Mouse (Mus musculus): ENCODE measurements around the gene Sgo2a. TPM values are rescaled to one million over a fixed set of nuclear protein-coding genes. Genes with fewer than 3 reads are reported as not detected.

Sgo2a gene
- polyA plus RNA-seq (2016; fragmentation: Nextera tagmentation; extraction: Ambion mirVana), result 23.9 and 24.3 TPM in 2 replicates

GRCm38 (mm10) chr1:57995432-57996132 is at the start of gene Sgo2a:
Gene Sgo2a, plus strand, starts transcription at chr1:57995971.
- Histone ChIP-seq H3K27ac (peak within 1 kb of the TSS; percentile 97), H3K4me1 (peaks cover 17% of the 10 kb centered on the region), H3K4me3 (peak within 1 kb of the TSS; percentile 94), H3K27me3 (ENCODE audit: poor library complexity, severe bottlenecking) (no peaks in the 10 kb centered on the region), H3K36me3 (replicated peaks) (peaks cover 22% of the 10 kb centered on the region), H3K9me3 (no peaks in the 10 kb centered on the region)
- peak; percentile 95 for DNase-seq (ENCODE audit: extremely low spot score, low spot score)
- WGBS, result 6% methylated on average over 30 of the region's 30 CpGs

GRCm38 (mm10) chr1:57947552-57948347 is 48.0 kb upstream of the Sgo2a start:
- H3K27ac ChIP-seq, result no peak overlapping the region
- 68% methylated on average over 2 of the region's 2 CpGs for WGBS
- peaks cover 6% of the 10 kb centered on the region; the same call in 1 of the 2 replicates for H3K27me3 ChIP-seq (ENCODE audit: poor library complexity, severe bottlenecking)
- no peak overlapping the region for H3K4me3 ChIP-seq
- H3K4me1 ChIP-seq, result peaks cover 31% of the 10 kb centered on the region
- H3K36me3 ChIP-seq (replicated peaks), result 0 out of 2 replicates have a peak, but pooled peaks cover 10% of the 10 kb centered on the region
- no peak for DNase-seq (ENCODE audit: extremely low spot score, low spot score)
- H3K9me3 ChIP-seq, result no peaks in the 10 kb centered on the region

- 18% methylated on average over 1 of the region's 1 CpGs for WGBS
- H3K27ac ChIP-seq, result no peak overlapping the region
- DNase-seq (ENCODE audit: extremely low spot score, low spot score), result no peak
These were observed 46.6 kb upstream of the Sgo2a start for GRCm38 (mm10) chr1:57949195-57949594.

DNA sequence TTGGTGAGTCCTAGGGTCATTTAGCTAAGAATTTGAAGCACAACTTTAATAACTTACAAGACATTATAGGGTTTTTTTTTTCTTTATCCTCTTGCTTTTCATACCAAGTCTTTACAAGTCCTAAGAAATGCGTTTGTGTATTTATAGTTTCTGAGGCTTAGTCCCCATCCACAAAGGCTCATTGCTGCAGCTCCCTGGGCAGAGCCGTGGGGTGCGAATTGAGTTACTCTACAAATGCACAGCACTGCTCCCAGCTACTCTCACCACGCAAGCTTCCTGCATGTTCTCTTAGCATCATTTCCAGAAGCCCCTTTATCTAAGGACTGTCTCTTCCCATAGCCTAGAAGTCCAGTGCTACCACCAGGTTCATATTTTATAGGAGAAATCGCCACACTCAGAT is 46.1 kb upstream of the Sgo2a start:
- no peak overlapping the region for H3K27ac ChIP-seq
- no peaks in the 10 kb centered on the region for H3K9me3 ChIP-seq
- no peak overlapping the region for H3K4me3 ChIP-seq
- no peaks in the 10 kb centered on the region for H3K27me3 ChIP-seq (ENCODE audit: poor library complexity, severe bottlenecking)
- peaks cover 21% of the 10 kb centered on the region for H3K36me3 ChIP-seq (replicated peaks)
- 65% methylated on average over 5 of the region's 5 CpGs for WGBS
- DNase-seq (ENCODE audit: extremely low spot score, low spot score), result no peak
- H3K4me1 ChIP-seq, result peaks cover 35% of the 10 kb centered on the region

More at GRCm38 (mm10) chr1:57949195-57949594, 46.6 kb upstream of the Sgo2a start:
- Histone ChIP-seq H3K4me1 (peaks cover 35% of the 10 kb centered on the region), H3K9me3 (no peaks in the 10 kb centered on the region), H3K36me3 (replicated peaks) (peaks cover 18% of the 10 kb centered on the region; the same call in 1 of the 2 replicates), H3K4me3 (no peak overlapping the region), H3K27me3 (ENCODE audit: poor library complexity, severe bottlenecking) (no peaks in the 10 kb centered on the region)

DNA sequence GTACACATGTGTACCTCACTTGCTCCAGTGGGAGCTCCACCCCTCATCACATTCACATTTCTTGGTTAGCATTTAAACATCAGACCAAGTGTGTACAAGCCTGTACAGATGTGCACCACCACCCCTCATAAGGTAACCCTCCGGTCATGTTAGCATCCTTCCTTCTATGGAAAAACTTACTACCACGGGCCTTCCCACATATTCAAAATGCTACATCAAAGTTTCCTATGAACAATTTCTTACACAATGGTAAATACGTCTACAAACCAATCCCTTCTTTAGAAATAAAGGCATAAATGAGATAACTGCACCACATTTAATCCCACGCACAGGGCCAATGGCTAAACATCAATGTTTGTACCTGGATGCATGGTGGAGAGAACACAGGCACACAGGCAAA is 43.3 kb upstream of the Sgo2a start:
- Histone ChIP-seq H3K4me3 (no peak overlapping the region), H3K27ac (no peak overlapping the region), H3K4me1 (peaks cover 31% of the 10 kb centered on the region), H3K9me3 (no peaks in the 10 kb centered on the region), H3K27me3 (ENCODE audit: poor library complexity, severe bottlenecking) (no peaks in the 10 kb centered on the region), H3K36me3 (replicated peaks) (peaks cover 33% of the 10 kb centered on the region)
- 96% methylated on average over 4 of the region's 4 CpGs for WGBS
- no peak for DNase-seq (ENCODE audit: extremely low spot score, low spot score)

DNA sequence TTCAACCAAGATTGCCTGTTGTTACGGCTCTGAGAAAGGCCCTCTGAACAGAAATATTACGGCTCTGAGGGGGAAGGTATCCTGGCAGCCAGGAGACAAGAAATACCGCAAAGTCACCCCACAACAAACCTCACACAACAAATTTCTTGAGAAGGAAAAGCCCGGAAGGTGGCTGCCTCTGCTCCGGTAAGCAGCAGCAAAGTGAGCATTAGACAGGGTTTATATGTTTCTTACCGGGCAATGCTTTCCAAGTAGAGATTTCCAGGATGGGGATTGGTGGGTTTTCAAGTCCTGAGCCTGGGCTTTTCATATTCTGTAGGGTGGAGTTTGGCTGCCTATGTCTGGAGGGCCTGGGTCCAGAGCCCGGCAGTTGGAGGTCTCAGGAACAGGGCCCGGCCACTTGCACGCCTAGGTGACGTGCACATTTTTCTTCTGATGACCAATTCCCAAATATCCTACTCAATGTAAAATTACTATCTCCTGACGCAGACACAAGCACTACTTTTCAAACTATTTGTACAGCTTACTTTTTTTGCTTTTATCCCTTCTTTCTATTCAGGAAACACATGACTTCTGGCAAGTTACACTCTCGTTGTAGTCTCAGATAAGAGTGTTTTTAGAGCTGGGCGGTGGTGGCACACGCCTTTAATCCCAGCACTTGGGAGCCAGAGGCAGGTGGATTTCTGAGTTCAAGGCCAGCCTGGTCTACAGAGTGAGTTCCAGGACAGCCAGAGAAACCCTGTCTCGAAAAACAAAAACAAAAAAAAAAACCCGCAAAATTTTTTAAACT is 42.0 kb upstream of the Sgo2a start:
- H3K4me1 ChIP-seq, result peaks cover 20% of the 10 kb centered on the region
- H3K4me3 ChIP-seq, result no peak overlapping the region
- DNase-seq (ENCODE audit: extremely low spot score, low spot score), result no peak
- no peaks in the 10 kb centered on the region for H3K27me3 ChIP-seq (ENCODE audit: poor library complexity, severe bottlenecking)
- H3K27ac ChIP-seq, result no peak overlapping the region
- H3K36me3 ChIP-seq (replicated peaks), result peaks cover 38% of the 10 kb centered on the region
- WGBS, result 90% methylated on average over 16 of the region's 16 CpGs
- no peaks in the 10 kb centered on the region for H3K9me3 ChIP-seq

- peaks cover 14% of the 10 kb centered on the region for H3K4me1 ChIP-seq
- H3K27me3 ChIP-seq (ENCODE audit: poor library complexity, severe bottlenecking), result no peaks in the 10 kb centered on the region
- DNase-seq (ENCODE audit: extremely low spot score, low spot score), result no peak
- H3K36me3 ChIP-seq (replicated peaks), result peaks cover 44% of the 10 kb centered on the region
- no peak overlapping the region for H3K27ac ChIP-seq
- H3K9me3 ChIP-seq, result no peaks in the 10 kb centered on the region
- 89% methylated on average over 5 of the region's 5 CpGs for WGBS
- H3K4me3 ChIP-seq, result no peak overlapping the region
These were observed 41.4 kb upstream of the Sgo2a start for GRCm38 (mm10) chr1:57954376-57954765.

DNA sequence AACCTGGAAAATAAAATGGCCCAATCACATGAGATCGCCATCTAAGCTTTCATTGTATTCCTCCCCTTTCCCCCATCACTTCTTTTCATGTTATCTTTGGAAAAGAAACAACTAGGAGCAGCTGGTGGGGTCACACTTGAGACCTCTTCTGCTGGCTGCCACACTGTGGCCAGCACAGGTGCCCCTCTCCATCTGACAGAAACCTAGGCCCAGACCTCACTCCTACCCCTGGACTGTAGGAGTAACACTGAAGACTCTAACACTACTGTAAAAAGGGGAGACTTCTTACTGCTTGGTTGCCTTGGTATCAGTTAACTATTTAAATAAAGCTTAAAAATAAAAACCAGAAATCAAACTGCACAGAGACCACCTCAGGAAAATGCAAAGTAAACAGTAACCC is 40.0 kb upstream of the Sgo2a start:
- no peaks in the 10 kb centered on the region for H3K27me3 ChIP-seq (ENCODE audit: poor library complexity, severe bottlenecking)
- H3K4me1 ChIP-seq, result peaks cover 12% of the 10 kb centered on the region
- H3K27ac ChIP-seq, result no peak overlapping the region
- no peak overlapping the region for H3K4me3 ChIP-seq
- WGBS, result 88% methylated on average over 1 of the region's 1 CpGs
- no peaks in the 10 kb centered on the region for H3K9me3 ChIP-seq
- H3K36me3 ChIP-seq (replicated peaks), result peaks cover 57% of the 10 kb centered on the region
- no peak for DNase-seq (ENCODE audit: extremely low spot score, low spot score)

DNA sequence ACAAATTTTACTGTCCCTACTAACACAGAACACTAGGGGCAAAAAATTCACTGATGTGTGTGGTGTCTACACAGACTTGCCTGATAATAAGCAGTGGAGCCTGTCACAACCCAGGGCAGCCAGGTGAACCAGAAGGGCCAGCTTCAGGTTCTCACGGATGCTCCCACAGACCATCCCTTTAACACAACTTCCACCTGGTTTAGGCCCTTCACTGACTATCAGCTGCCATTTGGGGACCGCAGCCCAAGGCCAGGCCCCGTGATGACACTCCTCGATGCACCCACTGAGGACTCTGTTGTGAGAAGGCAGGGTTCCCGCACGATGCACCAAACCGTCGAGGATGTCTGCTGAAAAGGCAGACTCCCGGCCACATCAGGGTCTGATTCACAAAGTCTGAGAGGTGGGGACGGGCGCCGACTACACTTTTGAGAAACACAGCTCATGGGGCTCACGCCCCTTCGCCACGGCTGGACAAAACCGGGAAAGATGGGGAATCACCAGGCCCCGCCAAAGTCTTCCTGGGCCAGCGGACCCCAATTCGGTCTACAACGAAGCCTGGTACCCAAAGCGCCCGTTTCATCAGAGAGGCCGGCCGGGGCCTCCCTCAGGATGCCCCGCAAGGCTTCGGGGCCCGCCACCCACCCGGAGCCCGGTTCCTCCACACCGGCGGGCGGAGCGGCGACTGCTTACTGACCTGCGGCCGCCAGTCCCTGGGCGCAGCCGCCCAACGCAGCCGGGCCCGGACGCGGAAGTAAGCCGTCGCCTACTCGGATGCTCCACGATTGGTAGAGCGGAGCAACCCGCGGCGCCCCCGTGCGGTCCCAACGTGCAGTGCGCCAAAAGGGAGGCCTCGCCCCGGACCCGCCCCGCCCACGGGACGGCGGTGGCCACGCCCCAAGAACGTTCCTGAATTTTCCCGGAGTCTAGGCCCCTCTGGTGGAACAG is 26.2 kb upstream of the Sgo2a start:
- peak overlapping the region; percentile 79 for H3K4me3 ChIP-seq
- peaks cover 22% of the 10 kb centered on the region for H3K36me3 ChIP-seq (replicated peaks)
- peak; percentile 95 for DNase-seq (ENCODE audit: extremely low spot score, low spot score)
- WGBS, result under 1% methylated on average over 65 of the region's 65 CpGs
- no peaks in the 10 kb centered on the region for H3K9me3 ChIP-seq
- H3K27me3 ChIP-seq (ENCODE audit: poor library complexity, severe bottlenecking), result no peaks in the 10 kb centered on the region
- H3K27ac ChIP-seq, result peak overlapping the region; percentile 97
- H3K4me1 ChIP-seq, result peaks cover 19% of the 10 kb centered on the region

- Histone ChIP-seq H3K27me3 (ENCODE audit: poor library complexity, severe bottlenecking) (no peaks in the 10 kb centered on the region), H3K27ac (no peak overlapping the region), H3K4me1 (peaks cover 19% of the 10 kb centered on the region), H3K9me3 (no peaks in the 10 kb centered on the region), H3K36me3 (replicated peaks) (peaks cover 4% of the 10 kb centered on the region), H3K4me3 (no peak overlapping the region)
- WGBS, result 90% methylated on average over 2 of the region's 2 CpGs
- DNase-seq (ENCODE audit: extremely low spot score, low spot score), result no peak
These were observed 24.2 kb upstream of the Sgo2a start for GRCm38 (mm10) chr1:57971588-57971987.

DNA sequence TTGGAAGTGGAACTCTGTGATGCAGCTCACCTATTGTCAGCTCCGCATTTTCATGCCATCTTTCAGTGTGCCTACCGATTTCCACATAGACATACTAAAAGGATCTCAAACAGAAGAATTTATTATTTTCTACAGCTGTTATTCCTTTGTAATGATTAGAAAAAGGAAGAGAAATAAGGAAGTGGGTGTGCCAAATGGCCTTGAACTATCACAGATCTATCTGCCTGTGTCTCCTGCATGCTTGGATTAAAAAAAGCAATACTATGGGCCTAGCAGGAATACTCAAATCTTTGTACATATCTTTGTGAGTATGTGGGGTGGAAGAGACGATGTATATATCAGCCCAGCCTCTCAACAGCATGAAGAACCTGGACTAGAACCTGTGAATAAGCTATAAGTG is 18.9 kb upstream of the Sgo2a start:
- no peak overlapping the region for H3K4me3 ChIP-seq
- H3K27ac ChIP-seq, result no peak overlapping the region
- no peaks in the 10 kb centered on the region for H3K36me3 ChIP-seq (replicated peaks)
- no peak for DNase-seq (ENCODE audit: extremely low spot score, low spot score)
- H3K27me3 ChIP-seq (ENCODE audit: poor library complexity, severe bottlenecking), result no peaks in the 10 kb centered on the region
- H3K9me3 ChIP-seq, result no peaks in the 10 kb centered on the region
- 95% methylated on average over 3 of the region's 3 CpGs for WGBS
- H3K4me1 ChIP-seq, result no peaks in the 10 kb centered on the region
